Mouse (Mus musculus): ENCODE measurements around the gene Rsf1. TPM values are rescaled to one million over a fixed set of nuclear protein-coding genes. Genes with fewer than 3 reads are reported as not detected.

Rsf1 gene
- polyA plus RNA-seq, 1 experiment from 2014 or later, result 25.7 TPM

GRCm38 (mm10) chr7:97647656-97648055 lies 68.0 kb downstream of the Rsf1 start:
- H3K4me1 ChIP-seq (replicated peaks; ENCODE audit: control insufficient read depth, insufficient read depth, low read length), result no peaks in the 10 kb centered on the region
- H3K27me3 ChIP-seq (ENCODE audit: control insufficient read depth, insufficient read depth, low read length), result no peaks in the 10 kb centered on the region
- ATAC-seq (replicated peaks; ENCODE audit: low FRiP score) (no peak), DNase-seq (ENCODE audit: low spot score) (no peak)
- no peak overlapping the region for H3K9ac ChIP-seq (ENCODE audit: low read length)
- H3K4me3 ChIP-seq (ENCODE audit: low read depth, low read length), result no peak overlapping the region
- H3K9me3 ChIP-seq (ENCODE audit: control insufficient read depth, low read length), result no peaks in the 10 kb centered on the region
- WGBS, result 89% methylated on average over 5 of the region's 5 CpGs
- H3K36me3 ChIP-seq (ENCODE audit: control insufficient read depth, insufficient read depth, low read length), result no peaks in the 10 kb centered on the region
- H3K4me2 ChIP-seq (ENCODE audit: low read depth, low read length, severe bottlenecking), result no peak overlapping the region
- H3K27ac ChIP-seq (ENCODE audit: low read depth, low read length), result no peak overlapping the region

- H3K27ac ChIP-seq (ENCODE audit: low read depth, low read length), result no peak overlapping the region
- H3K36me3 ChIP-seq (ENCODE audit: control insufficient read depth, insufficient read depth, low read length), result no peaks in the 10 kb centered on the region
- H3K9ac ChIP-seq (ENCODE audit: low read length), result no peak overlapping the region
- ATAC-seq (replicated peaks; ENCODE audit: low FRiP score) (no peak), DNase-seq (ENCODE audit: low spot score) (no peak)
- H3K9me3 ChIP-seq (ENCODE audit: control insufficient read depth, low read length), result no peaks in the 10 kb centered on the region
- WGBS, result 90% methylated on average over 4 of the region's 4 CpGs
- H3K4me1 ChIP-seq (replicated peaks; ENCODE audit: control insufficient read depth, insufficient read depth, low read length), result no peaks in the 10 kb centered on the region
- H3K27me3 ChIP-seq (ENCODE audit: control insufficient read depth, insufficient read depth, low read length), result no peaks in the 10 kb centered on the region
- H3K4me3 ChIP-seq (ENCODE audit: low read depth, low read length), result no peak overlapping the region
- no peak overlapping the region for H3K4me2 ChIP-seq (ENCODE audit: low read depth, low read length, severe bottlenecking)
These were observed 71.0 kb downstream of the Rsf1 start for GRCm38 (mm10) chr7:97650729-97651128.

GRCm38 (mm10) chr7:97656144-97656543 lies 76.5 kb downstream of the Rsf1 start:
- ATAC-seq (replicated peaks; ENCODE audit: low FRiP score) (no peak), DNase-seq (ENCODE audit: low spot score) (no peak)
- H3K4me2 ChIP-seq (ENCODE audit: low read depth, low read length, severe bottlenecking), result no peak overlapping the region
- 92% methylated on average over 6 of the region's 6 CpGs for WGBS
- H3K27me3 ChIP-seq (ENCODE audit: control insufficient read depth, insufficient read depth, low read length), result no peaks in the 10 kb centered on the region
- no peak overlapping the region for H3K9ac ChIP-seq (ENCODE audit: low read length)
- no peaks in the 10 kb centered on the region for H3K4me1 ChIP-seq (replicated peaks; ENCODE audit: control insufficient read depth, insufficient read depth, low read length)
- H3K36me3 ChIP-seq (ENCODE audit: control insufficient read depth, insufficient read depth, low read length), result no peaks in the 10 kb centered on the region; the same call in 1 of the 2 replicates
- H3K27ac ChIP-seq (ENCODE audit: low read depth, low read length), result no peak overlapping the region
- H3K4me3 ChIP-seq (ENCODE audit: low read depth, low read length), result no peak overlapping the region
- no peaks in the 10 kb centered on the region for H3K9me3 ChIP-seq (ENCODE audit: control insufficient read depth, low read length)

- 94% methylated on average over 4 of the region's 4 CpGs for WGBS
- H3K27ac ChIP-seq (ENCODE audit: low read depth, low read length), result no peak overlapping the region
- DNase-seq (ENCODE audit: low spot score) (no peak), ATAC-seq (replicated peaks; ENCODE audit: low FRiP score) (no peak)
- peaks cover 3% of the 10 kb centered on the region; the same call in 1 of the 2 replicates for H3K36me3 ChIP-seq (ENCODE audit: control insufficient read depth, insufficient read depth, low read length)
- H3K9ac ChIP-seq (ENCODE audit: low read length), result no peak overlapping the region
- no peaks in the 10 kb centered on the region for H3K9me3 ChIP-seq (ENCODE audit: control insufficient read depth, low read length)
- H3K4me2 ChIP-seq (ENCODE audit: low read depth, low read length, severe bottlenecking), result no peak overlapping the region
- no peaks in the 10 kb centered on the region for H3K4me1 ChIP-seq (replicated peaks; ENCODE audit: control insufficient read depth, insufficient read depth, low read length)
- no peak overlapping the region for H3K4me3 ChIP-seq (ENCODE audit: low read depth, low read length)
- no peaks in the 10 kb centered on the region for H3K27me3 ChIP-seq (ENCODE audit: control insufficient read depth, insufficient read depth, low read length)
These were observed 81.9 kb downstream of the Rsf1 start for GRCm38 (mm10) chr7:97661634-97662033.

- Histone ChIP-seq H3K27me3 (ENCODE audit: control insufficient read depth, insufficient read depth, low read length) (no peaks in the 10 kb centered on the region), H3K4me1 (replicated peaks; ENCODE audit: control insufficient read depth, insufficient read depth, low read length) (no peaks in the 10 kb centered on the region), H3K27ac (ENCODE audit: low read depth, low read length) (no peak overlapping the region), H3K36me3 (ENCODE audit: control insufficient read depth, insufficient read depth, low read length) (peaks cover 2% of the 10 kb centered on the region; the same call in 1 of the 2 replicates), H3K9me3 (ENCODE audit: control insufficient read depth, low read length) (no peaks in the 10 kb centered on the region), H3K4me3 (ENCODE audit: low read depth, low read length) (no peak overlapping the region), H3K9ac (ENCODE audit: low read length) (no peak overlapping the region), H3K4me2 (ENCODE audit: low read depth, low read length, severe bottlenecking) (no peak overlapping the region)
- no peak for ATAC-seq (replicated peaks; ENCODE audit: low FRiP score)
- WGBS, result 24% methylated on average over 1 of the region's 1 CpGs
- DNase-seq (ENCODE audit: low spot score), result no peak
These were observed 99.5 kb downstream of the Rsf1 start for GRCm38 (mm10) chr7:97679239-97679638.

- Histone ChIP-seq H3K4me3 (ENCODE audit: low read depth, low read length) (no peak overlapping the region), H3K4me1 (replicated peaks; ENCODE audit: control insufficient read depth, insufficient read depth, low read length) (no peaks in the 10 kb centered on the region), H3K9ac (ENCODE audit: low read length) (no peak overlapping the region), H3K4me2 (ENCODE audit: low read depth, low read length, severe bottlenecking) (no peak overlapping the region), H3K9me3 (ENCODE audit: control insufficient read depth, low read length) (no peaks in the 10 kb centered on the region), H3K27me3 (ENCODE audit: control insufficient read depth, insufficient read depth, low read length) (no peaks in the 10 kb centered on the region), H3K36me3 (ENCODE audit: control insufficient read depth, insufficient read depth, low read length) (peaks cover 2% of the 10 kb centered on the region; the same call in 1 of the 2 replicates), H3K27ac (ENCODE audit: low read depth, low read length) (no peak overlapping the region)
- no peak for DNase-seq (ENCODE audit: low spot score)
- no peak for ATAC-seq (replicated peaks; ENCODE audit: low FRiP score)
- WGBS, result 92% methylated on average over 2 of the region's 2 CpGs
These were observed 108.1 kb downstream of the Rsf1 start for GRCm38 (mm10) chr7:97687831-97688230.

- H3K9ac ChIP-seq (ENCODE audit: low read length), result no peak overlapping the region; the same call in 1 of the 2 replicates
- no peaks in the 10 kb centered on the region; the same call in 1 of the 2 replicates for H3K36me3 ChIP-seq (ENCODE audit: control insufficient read depth, insufficient read depth, low read length)
- 97% methylated on average over 1 of the region's 1 CpGs for WGBS
- peaks cover 5% of the 10 kb centered on the region; the same call in 1 of the 2 replicates for H3K4me1 ChIP-seq (replicated peaks; ENCODE audit: control insufficient read depth, insufficient read depth, low read length)
- no peaks in the 10 kb centered on the region for H3K27me3 ChIP-seq (ENCODE audit: control insufficient read depth, insufficient read depth, low read length)
- ATAC-seq (replicated peaks; ENCODE audit: low FRiP score), result no peak
- H3K4me3 ChIP-seq (ENCODE audit: low read depth, low read length), result no peak overlapping the region
- no peaks in the 10 kb centered on the region for H3K9me3 ChIP-seq (ENCODE audit: control insufficient read depth, low read length)
- no peak for DNase-seq (ENCODE audit: low spot score)
- no peak overlapping the region for H3K27ac ChIP-seq (ENCODE audit: low read depth, low read length)
- H3K4me2 ChIP-seq (ENCODE audit: low read depth, low read length, severe bottlenecking), result no peak overlapping the region
These were observed 115.8 kb downstream of the Rsf1 start for GRCm38 (mm10) chr7:97695441-97695840.

- ATAC-seq (replicated peaks; ENCODE audit: low FRiP score), result peak; percentile 70; the same call in 1 of the 2 replicates
- Histone ChIP-seq H3K27ac (ENCODE audit: low read depth, low read length) (peak overlapping the region; percentile 31; the same call in 1 of the 2 replicates), H3K9ac (ENCODE audit: low read length) (peak overlapping the region; percentile 95), H3K27me3 (ENCODE audit: control insufficient read depth, insufficient read depth, low read length) (no peaks in the 10 kb centered on the region), H3K4me3 (ENCODE audit: low read depth, low read length) (peak overlapping the region; percentile 97), H3K36me3 (ENCODE audit: control insufficient read depth, insufficient read depth, low read length) (no peaks in the 10 kb centered on the region; the same call in 1 of the 2 replicates), H3K4me2 (ENCODE audit: low read depth, low read length, severe bottlenecking) (peak overlapping the region; percentile 85), H3K4me1 (replicated peaks; ENCODE audit: control insufficient read depth, insufficient read depth, low read length) (peaks cover 5% of the 10 kb centered on the region; the same call in 1 of the 2 replicates), H3K9me3 (ENCODE audit: control insufficient read depth, low read length) (no peaks in the 10 kb centered on the region)
- DNase-seq (ENCODE audit: low spot score), result no peak
- 38% methylated on average over 19 of the region's 19 CpGs for WGBS
These were observed 116.4 kb downstream of the Rsf1 start for GRCm38 (mm10) chr7:97696133-97696505.

Data from forebrain, embryonic 11.5 days (tissue).